Comparison of ENCODE assay signal across 11 mouse cellular contexts in the genomic region with DNA sequence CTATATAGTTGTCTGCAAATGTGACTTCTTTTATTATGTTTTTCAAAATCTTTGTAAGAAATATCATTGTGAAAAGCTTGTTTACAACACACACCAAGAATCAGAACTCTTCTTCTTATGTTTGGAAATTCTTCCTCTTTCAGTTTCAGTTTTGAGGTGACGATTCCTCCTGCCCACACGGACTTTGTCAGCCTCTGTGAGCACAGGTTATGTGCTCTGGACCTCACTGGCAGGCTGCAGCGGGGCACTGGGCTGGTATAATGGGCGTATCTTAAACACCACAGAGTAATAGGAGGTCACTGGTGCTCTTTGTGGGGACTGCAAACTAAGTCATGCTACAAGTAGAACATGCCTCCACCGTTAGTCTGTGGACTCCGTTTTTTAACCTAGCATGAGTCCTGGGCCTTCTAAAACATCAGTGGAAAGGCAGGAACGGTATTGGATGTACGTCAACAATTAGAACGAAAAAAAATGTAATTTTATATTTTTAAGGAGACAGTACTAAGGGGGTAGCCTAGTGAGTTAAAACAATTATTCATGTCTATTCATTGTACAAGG. TPM values are rescaled to one million over a fixed set of nuclear protein-coding genes. Genes with fewer than 3 reads are reported as not detected.
DNase-seq lines count a peak whose midpoint lies in the region; ATAC-seq lines count a peak whose summit lies in the region.
"Had no signal": no experiment of that assay in that cellular context is flagged by ENCODE, and none has a peak within 500 bp of the region (broad histone marks: within the 10 kb centered on the region; RNA-seq: fewer than 3 reads in every experiment).

No protein-coding gene starts in this region.

- no peak overlapping the region for H3K27ac ChIP-seq in hindbrain, embryonic 14.5 days
- H3K27ac ChIP-seq in hindbrain, embryonic 11.5 days (ENCODE audit: low read depth, low read length) = no peak overlapping the region
- H3K27ac ChIP-seq in midbrain, embryonic 11.5 days (ENCODE audit: low read depth, low read length) = no peak overlapping the region
- H3K27ac ChIP-seq: forebrain, embryonic 10.5 days; limb, embryonic 15.5 days had no signal

- no peak for ATAC-seq in hindbrain, embryonic 14.5 days (ENCODE audit: low FRiP score)
- ATAC-seq in hindbrain, embryonic 11.5 days (ENCODE audit: low FRiP score) = no peak
- peak; percentile 93 for ATAC-seq in CD4-positive, CD25-positive, alpha-beta regulatory T cell, adult 4 months
- peak; percentile 80 for ATAC-seq in granulocyte monocyte progenitor cell, adult 5-6 weeks (replicated peaks; ENCODE audit: poor library complexity, severe bottlenecking)
- no peak for ATAC-seq in midbrain, embryonic 11.5 days (ENCODE audit: low FRiP score)

- intact Hi-C loops in heart, postnatal 10 days (cut with DNase I) = no loop called here

- 93% methylated on average over 9 of the region's 9 CpGs for WGBS in hindbrain, embryonic 14.5 days
- 88% methylated on average over 9 of the region's 9 CpGs for WGBS in hindbrain, embryonic 11.5 days
- WGBS in midbrain, embryonic 11.5 days = 90% methylated on average over 9 of the region's 9 CpGs

- H3K9ac ChIP-seq in hindbrain, embryonic 14.5 days = no peak overlapping the region
- H3K9ac ChIP-seq in hindbrain, embryonic 11.5 days (ENCODE audit: low read depth, low read length) = no peak overlapping the region
- H3K9ac ChIP-seq in midbrain, embryonic 11.5 days (ENCODE audit: low read length) = no peak overlapping the region
- H3K9ac ChIP-seq: limb, embryonic 15.5 days had no signal

- no peaks in the 10 kb centered on the region for H3K4me1 ChIP-seq in hindbrain, embryonic 14.5 days (replicated peaks; ENCODE audit: control insufficient read depth, insufficient read depth, low read length)
- H3K4me1 ChIP-seq in hindbrain, embryonic 11.5 days (replicated peaks; ENCODE audit: control insufficient read depth, insufficient read depth, low read length) = no peaks in the 10 kb centered on the region
- no peaks in the 10 kb centered on the region for H3K4me1 ChIP-seq in midbrain, embryonic 11.5 days (ENCODE audit: control insufficient read depth, insufficient read depth, low read length)
- H3K4me1 ChIP-seq: limb, embryonic 15.5 days had no signal

- peak; percentile 4 for DNase-seq in hindbrain, embryonic 14.5 days (ENCODE audit: low spot score)
- no peak for DNase-seq in hindbrain, embryonic 11.5 days (ENCODE audit: low spot score)
- DNase-seq in naive thymus-derived CD4-positive, alpha-beta T cell, adult 2 months (ENCODE audit: low read depth) = peak; percentile 80
- no peak for DNase-seq in cerebellum, adult 8-10 months
- DNase-seq in heart, postnatal 10 days = no peak
- no peak for DNase-seq in midbrain, embryonic 11.5 days (ENCODE audit: low spot score, missing footprints)
- DNase-seq: cerebellum, adult 2 months had no signal

- no peak overlapping the region for H3K4me3 ChIP-seq in hindbrain, embryonic 14.5 days (replicated peaks; ENCODE audit: low read length)
- no peak overlapping the region for H3K4me3 ChIP-seq in hindbrain, embryonic 11.5 days (ENCODE audit: low read depth, low read length)
- H3K4me3 ChIP-seq in midbrain, embryonic 11.5 days (ENCODE audit: low read depth, low read length) = no peak overlapping the region
- H3K4me3 ChIP-seq: forebrain, embryonic 10.5 days; limb, embryonic 15.5 days had no signal

- H3K27me3 ChIP-seq in hindbrain, embryonic 14.5 days (ENCODE audit: control insufficient read depth, insufficient read depth, low read length) = no peaks in the 10 kb centered on the region
- no peaks in the 10 kb centered on the region for H3K27me3 ChIP-seq in hindbrain, embryonic 11.5 days (ENCODE audit: control insufficient read depth, insufficient read depth, low read length)
- no peaks in the 10 kb centered on the region for H3K27me3 ChIP-seq in midbrain, embryonic 11.5 days (ENCODE audit: control insufficient read depth, insufficient read depth, low read length)
- H3K27me3 ChIP-seq: limb, embryonic 15.5 days had no signal

- H3K9me3 ChIP-seq in hindbrain, embryonic 14.5 days (ENCODE audit: control insufficient read depth, low read length) = no peaks in the 10 kb centered on the region
- H3K9me3 ChIP-seq in hindbrain, embryonic 11.5 days (ENCODE audit: control insufficient read depth, low read length) = no peaks in the 10 kb centered on the region
- H3K9me3 ChIP-seq in midbrain, embryonic 11.5 days (ENCODE audit: control insufficient read depth, low read length) = no peaks in the 10 kb centered on the region
- H3K9me3 ChIP-seq: forebrain, embryonic 10.5 days; limb, embryonic 15.5 days had no signal

- no peaks in the 10 kb centered on the region for H3K36me3 ChIP-seq in hindbrain, embryonic 14.5 days (replicated peaks; ENCODE audit: control insufficient read depth, insufficient read depth)
- no peaks in the 10 kb centered on the region for H3K36me3 ChIP-seq in hindbrain, embryonic 11.5 days (ENCODE audit: control insufficient read depth, insufficient read depth, low read length)
- H3K36me3 ChIP-seq in midbrain, embryonic 11.5 days (ENCODE audit: control insufficient read depth, insufficient read depth, low read length) = no peaks in the 10 kb centered on the region
- H3K36me3 ChIP-seq: forebrain, embryonic 10.5 days; limb, embryonic 15.5 days had no signal

- H3K4me2 ChIP-seq in hindbrain, embryonic 14.5 days (replicated peaks) = no peak overlapping the region
- no peak overlapping the region for H3K4me2 ChIP-seq in hindbrain, embryonic 11.5 days (replicated peaks; ENCODE audit: low read depth, low read length)
- no peak overlapping the region for H3K4me2 ChIP-seq in midbrain, embryonic 11.5 days
- H3K4me2 ChIP-seq: limb, embryonic 15.5 days had no signal

RNA-seq across cellular contexts. Expression of a gene that starts 9.4 kb away (rescaled TPM):
- polyA plus RNA-seq in hindbrain, embryonic 14.5 days (2014; fragmentation: Nextera tagmentation; extraction: Ambion mirVana) = 19.3 and 21.6 TPM in 2 replicates
- polyA plus RNA-seq in hindbrain, embryonic 11.5 days (2014; fragmentation: Nextera tagmentation; extraction: Ambion mirVana) = 13.5 and 13.9 TPM in 2 replicates
- 1 to 10 TPM; 5.3 to 6.5 TPM for polyA plus RNA-seq in CD4-positive, CD25-positive, alpha-beta regulatory T cell, adult 4 months (2017; shearing (Covaris generic))
- total RNA-seq in granulocyte monocyte progenitor cell, adult 5-6 weeks (2014; fragmentation: Nextera tagmentation) = 20.9 and 22.2 TPM in 2 replicates
- total RNA-seq in granulocyte monocyte progenitor cell, adult 5-6 weeks (2017) = 15.6 and 16.8 TPM in 2 replicates
- 1 to 10 TPM; 1.6 to 1.8 TPM for total RNA-seq in heart, postnatal 10 days (2021)
- polyA plus RNA-seq in midbrain, embryonic 11.5 days (2014; fragmentation: Nextera tagmentation; extraction: Ambion mirVana) = 14.3 and 14.7 TPM in 2 replicates

RNA-seq across cellular contexts. Expression of a gene that starts 54.8 kb away (rescaled TPM):
- 1.8 and 2.0 TPM in 2 replicates for polyA plus RNA-seq in hindbrain, embryonic 14.5 days (2014; fragmentation: Nextera tagmentation; extraction: Ambion mirVana)
- 0.82 and 0.91 TPM in 2 replicates for polyA plus RNA-seq in hindbrain, embryonic 11.5 days (2014; fragmentation: Nextera tagmentation; extraction: Ambion mirVana)
- 1 to 10 TPM; 1.5 to 1.6 TPM for polyA plus RNA-seq in CD4-positive, CD25-positive, alpha-beta regulatory T cell, adult 4 months (2017; shearing (Covaris generic))
- 0.58 and 1.1 TPM in 2 replicates for total RNA-seq in granulocyte monocyte progenitor cell, adult 5-6 weeks (2014; fragmentation: Nextera tagmentation)
- total RNA-seq in granulocyte monocyte progenitor cell, adult 5-6 weeks (2017) = 0.60 and 0.62 TPM in 2 replicates
- total RNA-seq in heart, postnatal 10 days (2021) = under 1 TPM; 0.07 to 0.20 TPM
- 2.2 and 3.2 TPM in 2 replicates for polyA plus RNA-seq in midbrain, embryonic 11.5 days (2014; fragmentation: Nextera tagmentation; extraction: Ambion mirVana)
- polyA plus RNA-seq: cerebellum, adult 2 months had no signal

Comparison
In these comparisons a context has a peak if more than half of its experiments do, and no peak if none do; other contexts are left out.
1. DNase-seq: peak in hindbrain, embryonic 14.5 days (single experiment) and naive thymus-derived CD4-positive, alpha-beta T cell, adult 2 months (single experiment); none in hindbrain, embryonic 11.5 days (single experiment), cerebellum, adult 8-10 months (single experiment), heart, postnatal 10 days (0 of 2) and midbrain, embryonic 11.5 days (single experiment).
2. ATAC-seq: peak in CD4-positive, CD25-positive, alpha-beta regulatory T cell, adult 4 months (single experiment) and granulocyte monocyte progenitor cell, adult 5-6 weeks (single experiment); none in hindbrain, embryonic 14.5 days (single experiment), hindbrain, embryonic 11.5 days (single experiment) and midbrain, embryonic 11.5 days (single experiment).